Mouse (Mus musculus) neural tube, embryonic 11.5 days (tissue): ENCODE measurements around the gene Smyd3. TPM values are rescaled to one million over a fixed set of nuclear protein-coding genes. Genes with fewer than 3 reads are reported as not detected.

Source experiments
- ATAC-seq: fragments of 200-750 bp; cut with Nextera tagmentation; 2 replicates; pipeline ENCODE4 v1.8.0; 2017; ENCODE audit warnings: moderate number of reproducible peaks, mild to moderate bottlenecking, moderate TSS enrichment, moderate library complexity; ENCODE audit not compliant: insufficient read depth, low FRiP score, low TSS enrichment
- DNase-seq: peaks from one replicate; pipeline ENCODE4 v3.0.0-alpha.2; 2015; ENCODE audit warnings: low spot score
- H3K27ac ChIP-seq: fragments of 300-500 bp; sonication (generic); 2 replicates; pipeline ENCODE4 v1.5.1; 2014; ENCODE audit warnings: low read depth, mild to moderate bottlenecking, low read length
- H3K27me3 ChIP-seq: fragments of 300-500 bp; sonication (generic); 2 replicates; pipeline ENCODE4 v1.6.1; 2014; ENCODE audit warnings: mild to moderate bottlenecking, low read length, mixed read lengths; ENCODE audit not compliant: control insufficient read depth, insufficient read depth
- H3K36me3 ChIP-seq: fragments of 300-500 bp; sonication (generic); 2 replicates; pipeline ENCODE4 v1.6.1; 2014; ENCODE audit warnings: mild to moderate bottlenecking, low read length, moderate library complexity, mixed read lengths; ENCODE audit not compliant: control insufficient read depth, insufficient read depth
- H3K4me1 ChIP-seq: fragments of 300-500 bp; sonication (generic); 2 replicates; pipeline ENCODE4 v1.6.1; 2014; ENCODE audit warnings: low read length, mixed read lengths; ENCODE audit not compliant: control insufficient read depth, insufficient read depth
- H3K4me2 ChIP-seq: fragments of 300-500 bp; sonication (generic); 2 replicates; pipeline ENCODE4 v1.6.1; 2014; ENCODE audit warnings: low read depth, mild to moderate bottlenecking, moderate library complexity
- H3K4me3 ChIP-seq: fragments of 300-500 bp; sonication (generic); 2 replicates; pipeline ENCODE4 v1.5.1; 2014; ENCODE audit warnings: low read depth, low read length
- H3K9ac ChIP-seq: fragments of 300-500 bp; sonication (generic); 2 replicates; pipeline ENCODE4 v1.6.1; 2014; ENCODE audit warnings: mild to moderate bottlenecking, low read length
- H3K9me3 ChIP-seq: fragments of 300-500 bp; sonication (generic); 2 replicates; pipeline ENCODE4 v1.6.1; 2016; ENCODE audit warnings: low read length; ENCODE audit not compliant: control insufficient read depth
- WGBS: fragments of 180-500 bp; shearing (Covaris S2); extraction: QIAGEN DNeasy Blood & Tissue Kit; methylation state at CpG from one replicate; pipeline ENCODE4 v1.1.7; 2014; 5-methylcytosine and 5-hydroxymethylcytosine counted together
- polyA plus RNA-seq: library from polyadenylated mRNA; unstranded; fragments of >200 nt; fragmentation: Nextera tagmentation; extraction: Ambion mirVana; gene quantifications from 2 replicates; pipeline ENCODE4 v1.2.1, GENCODE M21; 2014

The Smyd3 gene
- polyA plus RNA-seq, 1 experiment from 2014 or later = 19.7 TPM

GRCm38 (mm10) chr1:179361481-179362466, 156.1 kb downstream of the Smyd3 start:
- 79% methylated on average over 8 of the region's 8 CpGs for WGBS
- H3K4me3 ChIP-seq = no peak overlapping the region
- no peak overlapping the region for H3K9ac ChIP-seq
- H3K27ac ChIP-seq = no peak overlapping the region
- H3K4me1 ChIP-seq = no peaks in the 10 kb centered on the region
- no peaks in the 10 kb centered on the region for H3K36me3 ChIP-seq
- no peak overlapping the region for H3K4me2 ChIP-seq
- H3K27me3 ChIP-seq = no peaks in the 10 kb centered on the region
- DNase-seq (no peak), ATAC-seq (no peak)
- no peaks in the 10 kb centered on the region for H3K9me3 ChIP-seq

GRCm38 (mm10) chr1:179357111-179357510, 160.7 kb downstream of the Smyd3 start:
- Histone ChIP-seq H3K9ac (no peak overlapping the region), H3K36me3 (no peaks in the 10 kb centered on the region), H3K27ac (no peak overlapping the region), H3K4me3 (no peak overlapping the region), H3K4me2 (no peak overlapping the region), H3K27me3 (no peaks in the 10 kb centered on the region), H3K4me1 (no peaks in the 10 kb centered on the region), H3K9me3 (no peaks in the 10 kb centered on the region)
- WGBS = 93% methylated on average over 2 of the region's 2 CpGs
- no peak for DNase-seq
- no peak for ATAC-seq

DNA sequence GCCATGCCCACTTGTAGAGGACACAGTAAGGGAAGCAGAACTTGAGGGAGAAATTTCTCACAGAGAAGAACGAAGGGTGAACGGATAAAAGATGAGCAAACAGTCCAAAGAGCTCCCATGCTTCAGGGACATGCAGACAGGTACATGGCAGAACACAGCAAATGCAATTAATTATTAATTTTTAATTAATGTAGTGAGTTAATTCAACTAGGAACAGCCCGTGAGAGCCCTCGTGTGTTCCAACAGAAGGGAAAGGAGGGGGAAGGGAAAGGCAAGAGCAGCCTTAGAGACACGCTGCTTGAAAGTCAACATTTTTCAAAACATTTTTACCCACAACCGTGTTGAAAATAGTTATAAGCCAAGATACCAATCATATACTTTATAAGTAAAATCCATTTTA, 163.6 kb downstream of the Smyd3 start:
- DNase-seq = no peak
- H3K27me3 ChIP-seq = no peaks in the 10 kb centered on the region

DNA sequence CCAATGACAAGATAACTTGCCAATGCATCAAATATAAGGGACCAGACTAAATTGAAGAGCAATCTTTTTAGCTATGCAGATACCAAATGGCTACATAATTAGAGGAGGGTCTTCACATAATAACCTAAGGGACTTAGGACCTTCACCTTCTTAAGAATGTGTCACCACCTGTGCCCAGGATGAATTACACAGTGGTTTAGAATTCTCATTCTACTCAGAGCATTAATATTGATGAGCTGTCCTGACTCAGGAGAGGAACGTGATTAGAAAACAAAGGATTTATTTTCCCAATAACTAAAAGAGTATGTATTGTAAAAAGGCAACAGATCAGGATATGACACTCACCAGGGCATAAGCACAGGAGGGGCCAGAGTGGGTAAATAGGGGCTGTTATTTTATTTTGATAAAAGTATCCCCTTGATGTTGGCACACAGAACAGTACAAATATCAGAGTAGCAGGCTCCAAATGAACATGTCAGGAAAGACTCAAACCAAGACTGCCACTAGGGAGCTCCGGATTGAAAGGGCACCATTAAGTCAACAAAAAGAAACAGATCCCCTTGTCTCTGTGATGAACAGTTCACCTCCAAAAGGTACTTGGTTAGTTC, 172.4 kb downstream of the Smyd3 start:
- WGBS = 59% methylated on average over 2 of the region's 2 CpGs
- 0 out of 2 replicates have a peak, but pooled peaks have one; percentile 48 for ATAC-seq
- H3K27ac ChIP-seq = 0 out of 2 replicates have a peak overlapping the region, but pooled peaks have one; percentile 27

More for the DNA sequence above, 163.6 kb downstream of the Smyd3 start:
- Histone ChIP-seq H3K4me3 (no peak overlapping the region), H3K27ac (no peak overlapping the region), H3K9me3 (no peaks in the 10 kb centered on the region), H3K36me3 (no peaks in the 10 kb centered on the region), H3K4me1 (no peaks in the 10 kb centered on the region), H3K9ac (no peak overlapping the region), H3K4me2 (no peak overlapping the region)
- 88% methylated on average over 6 of the region's 6 CpGs for WGBS
- no peak for ATAC-seq

GRCm38 (mm10) chr1:179343426-179343825, 174.4 kb downstream of the Smyd3 start:
- no peak for DNase-seq
- Histone ChIP-seq H3K36me3 (no peaks in the 10 kb centered on the region), H3K27me3 (no peaks in the 10 kb centered on the region), H3K27ac (no peak overlapping the region), H3K4me2 (no peak overlapping the region), H3K9ac (no peak overlapping the region), H3K4me3 (no peak overlapping the region), H3K9me3 (no peaks in the 10 kb centered on the region), H3K4me1 (peaks cover 3% of the 10 kb centered on the region; the same call in 1 of the 2 replicates)
- ATAC-seq = no peak
- 93% methylated on average over 17 of the region's 17 CpGs for WGBS

More for the DNA sequence above, 172.4 kb downstream of the Smyd3 start:
- Histone ChIP-seq H3K9me3 (no peaks in the 10 kb centered on the region), H3K9ac (no peak overlapping the region), H3K27me3 (no peaks in the 10 kb centered on the region), H3K4me3 (no peak overlapping the region), H3K4me1 (peaks cover 2% of the 10 kb centered on the region; the same call in 1 of the 2 replicates), H3K4me2 (no peak overlapping the region), H3K36me3 (no peaks in the 10 kb centered on the region)
- DNase-seq = no peak

GRCm38 (mm10) chr1:179341589-179341988, 176.3 kb downstream of the Smyd3 start:
- H3K36me3 ChIP-seq = no peaks in the 10 kb centered on the region
- H3K27ac ChIP-seq = no peak overlapping the region
- H3K27me3 ChIP-seq = no peaks in the 10 kb centered on the region
- no peak overlapping the region for H3K4me3 ChIP-seq
- 41% methylated on average over 1 of the region's 1 CpGs for WGBS
- no peak overlapping the region for H3K4me2 ChIP-seq
- H3K4me1 ChIP-seq = peaks cover 8% of the 10 kb centered on the region; the same call in 1 of the 2 replicates
- no peaks in the 10 kb centered on the region for H3K9me3 ChIP-seq
- no peak for ATAC-seq
- DNase-seq = no peak
- no peak overlapping the region for H3K9ac ChIP-seq

DNA sequence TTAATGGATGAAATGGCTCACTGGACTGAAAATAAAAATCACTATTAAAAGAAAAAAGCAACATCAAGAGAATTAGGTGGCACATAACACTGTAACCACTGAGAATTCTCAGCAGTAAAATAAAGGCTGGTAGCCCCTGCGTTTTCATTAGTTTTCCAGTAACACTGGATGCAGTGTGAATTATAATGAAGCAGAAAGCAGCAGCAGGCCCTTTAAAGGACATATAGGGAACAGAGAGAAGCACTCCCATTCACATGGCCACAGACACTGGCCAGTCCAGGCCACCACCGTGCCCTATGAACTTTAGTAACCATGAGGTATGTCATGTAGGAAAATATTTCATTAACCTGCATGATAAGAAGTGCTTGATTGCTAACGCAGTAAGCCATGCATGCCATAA, 178.8 kb downstream of the Smyd3 start:
- H3K9me3 ChIP-seq = no peaks in the 10 kb centered on the region
- no peak overlapping the region for H3K4me3 ChIP-seq
- H3K27ac ChIP-seq = no peak overlapping the region
- H3K36me3 ChIP-seq = no peaks in the 10 kb centered on the region
- no peaks in the 10 kb centered on the region for H3K27me3 ChIP-seq
- no peak overlapping the region for H3K9ac ChIP-seq
- peaks cover 8% of the 10 kb centered on the region; the same call in 1 of the 2 replicates for H3K4me1 ChIP-seq
- no peak overlapping the region for H3K4me2 ChIP-seq
- no peak for DNase-seq
- WGBS = 82% methylated on average over 3 of the region's 3 CpGs
- no peak for ATAC-seq

GRCm38 (mm10) chr1:179337529-179337928, 180.3 kb downstream of the Smyd3 start:
- ATAC-seq = no peak
- Histone ChIP-seq H3K4me3 (no peak overlapping the region), H3K36me3 (no peaks in the 10 kb centered on the region), H3K27me3 (no peaks in the 10 kb centered on the region), H3K9me3 (no peaks in the 10 kb centered on the region), H3K9ac (no peak overlapping the region), H3K4me1 (peaks cover 8% of the 10 kb centered on the region; the same call in 1 of the 2 replicates), H3K4me2 (no peak overlapping the region), H3K27ac (no peak overlapping the region)
- no peak for DNase-seq
- WGBS = 90% methylated on average over 5 of the region's 5 CpGs
